Mouse (Mus musculus): ENCODE data around the gene Aqp6.

Gene Aqp6

GRCm38 (mm10) chr15:99643832-99644231 lies 42.6 kb downstream of the Aqp6 start:
- CTCF ChIA-PET = no interaction called here

DNA sequence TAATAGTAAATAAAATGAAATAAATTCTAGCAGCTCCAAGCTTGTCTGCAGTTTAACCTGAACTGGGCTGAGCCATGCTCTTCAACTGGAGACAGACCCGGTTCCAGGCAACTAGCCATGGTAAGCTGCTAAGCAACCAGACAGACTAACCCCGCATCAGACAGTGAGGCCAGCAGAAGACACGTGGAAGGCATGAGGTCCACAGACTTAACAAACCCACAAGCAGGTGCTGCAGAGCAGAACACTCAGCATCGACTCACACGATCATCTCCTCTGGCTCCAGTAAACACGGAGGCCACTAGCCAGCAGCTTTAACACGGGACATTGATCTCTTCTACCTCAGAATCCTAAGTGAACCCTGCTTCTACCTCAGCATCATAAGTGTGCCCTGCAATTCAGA lies 43.6 kb downstream of the Aqp6 start:
- CTCF ChIA-PET = no interaction called here

DNA sequence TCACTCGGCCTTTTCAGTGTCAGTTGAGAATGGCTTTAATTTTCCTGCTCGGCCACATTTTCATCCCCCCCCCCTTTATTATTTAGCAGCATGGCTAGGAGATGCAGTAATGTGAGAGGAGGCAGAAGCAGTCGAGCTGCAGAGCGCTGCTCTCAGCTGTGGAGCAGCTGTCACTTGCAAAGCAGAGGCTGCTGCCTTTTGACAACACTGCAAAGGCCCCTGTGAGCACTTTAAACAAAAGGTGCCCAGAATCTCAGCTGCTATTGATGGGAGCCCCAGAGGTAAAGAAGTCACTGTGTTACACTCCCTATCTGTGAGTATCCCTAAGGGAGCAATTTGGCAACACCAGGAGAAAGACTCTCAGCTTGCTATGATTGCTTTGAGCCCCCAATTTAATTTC lies 47.1 kb downstream of the Aqp6 start:
- CTCF ChIA-PET = interaction anchor here (1.0 kb wide), 1 partner anchor 30 kb away, joined by 3 read pairs; no protein-coding TSS in a partner anchor

DNA sequence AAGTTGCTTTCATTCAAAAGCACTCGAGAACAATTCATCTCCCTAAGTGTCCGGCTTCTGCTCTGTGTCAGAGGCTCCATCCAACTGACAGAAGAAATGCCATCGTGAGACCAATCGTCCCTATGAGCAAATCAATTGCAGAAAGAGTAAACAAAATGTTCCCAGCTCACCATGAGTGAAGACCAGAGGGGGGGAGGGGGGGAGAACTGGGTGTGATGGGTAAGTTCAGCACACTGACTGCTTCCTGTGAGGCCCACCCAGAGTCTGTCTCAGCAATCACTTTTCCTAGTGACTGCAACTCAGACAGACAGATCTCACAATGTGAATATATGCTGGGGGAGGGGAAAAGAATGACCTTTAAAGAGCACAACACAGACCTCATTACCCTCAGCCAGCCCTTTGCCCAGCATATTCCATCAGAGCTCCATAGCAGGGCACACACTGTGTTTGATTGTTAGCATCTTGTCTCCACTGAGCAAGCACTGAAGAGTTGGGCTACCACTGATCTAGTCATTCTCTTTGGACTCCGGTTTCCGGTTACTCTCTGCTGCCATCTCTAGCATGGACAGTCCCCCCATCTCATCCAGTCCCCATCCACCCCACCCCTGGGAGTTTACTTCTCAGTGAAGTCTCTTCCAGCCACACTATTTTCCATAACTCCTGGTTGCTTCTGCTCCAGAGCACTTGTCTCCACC lies 48.0 kb downstream of the Aqp6 start:
- CTCF ChIA-PET = interaction anchor here (0.6 kb wide), 1 partner anchor 1494 kb away, joined by 3 read pairs; no protein-coding TSS in a partner anchor

- CTCF ChIA-PET = no interaction called here
Observed at GRCm38 (mm10) chr15:99650304-99650703, 49.1 kb downstream of the Aqp6 start.

DNA sequence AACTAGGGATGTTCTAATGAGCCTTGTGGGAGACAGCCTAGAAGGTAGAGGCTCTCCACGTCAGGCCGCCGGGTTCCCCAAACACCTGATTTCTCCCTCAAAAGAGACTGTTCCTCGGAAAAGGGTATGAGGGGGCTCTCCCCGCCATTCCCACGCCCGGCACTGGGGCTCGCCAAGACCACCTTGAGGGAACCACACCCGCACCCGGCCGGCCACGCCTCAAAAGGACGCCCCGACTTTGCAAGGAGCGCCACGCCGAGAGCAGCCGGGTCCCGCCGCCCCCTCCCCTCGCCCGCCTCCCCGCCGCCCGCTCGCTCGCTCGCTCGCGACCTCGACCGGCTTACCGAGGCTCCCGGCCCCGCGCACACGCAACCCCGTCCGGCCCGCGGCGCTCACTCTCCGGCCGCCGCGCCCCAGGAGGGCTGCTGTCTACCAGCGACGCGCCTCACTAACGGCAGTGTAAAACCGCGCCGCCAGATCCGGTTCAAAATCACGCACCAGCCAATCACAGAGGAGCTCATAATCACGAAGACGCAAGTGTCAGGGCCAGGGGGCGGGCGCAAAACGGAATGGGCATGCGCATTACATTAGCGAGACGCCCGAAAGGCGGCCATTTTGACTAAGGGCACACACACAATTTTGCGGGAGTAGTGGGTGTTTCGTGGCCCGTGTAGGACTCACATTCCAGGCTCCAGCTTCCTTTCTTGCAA lies 50.1 kb downstream of the Aqp6 start, which contains the start of gene Racgap1:
Gene Racgap1, minus strand, starts transcription at position 494 of the 710 bp plus-strand sequence.
- CTCF ChIA-PET = no interaction called here

DNA sequence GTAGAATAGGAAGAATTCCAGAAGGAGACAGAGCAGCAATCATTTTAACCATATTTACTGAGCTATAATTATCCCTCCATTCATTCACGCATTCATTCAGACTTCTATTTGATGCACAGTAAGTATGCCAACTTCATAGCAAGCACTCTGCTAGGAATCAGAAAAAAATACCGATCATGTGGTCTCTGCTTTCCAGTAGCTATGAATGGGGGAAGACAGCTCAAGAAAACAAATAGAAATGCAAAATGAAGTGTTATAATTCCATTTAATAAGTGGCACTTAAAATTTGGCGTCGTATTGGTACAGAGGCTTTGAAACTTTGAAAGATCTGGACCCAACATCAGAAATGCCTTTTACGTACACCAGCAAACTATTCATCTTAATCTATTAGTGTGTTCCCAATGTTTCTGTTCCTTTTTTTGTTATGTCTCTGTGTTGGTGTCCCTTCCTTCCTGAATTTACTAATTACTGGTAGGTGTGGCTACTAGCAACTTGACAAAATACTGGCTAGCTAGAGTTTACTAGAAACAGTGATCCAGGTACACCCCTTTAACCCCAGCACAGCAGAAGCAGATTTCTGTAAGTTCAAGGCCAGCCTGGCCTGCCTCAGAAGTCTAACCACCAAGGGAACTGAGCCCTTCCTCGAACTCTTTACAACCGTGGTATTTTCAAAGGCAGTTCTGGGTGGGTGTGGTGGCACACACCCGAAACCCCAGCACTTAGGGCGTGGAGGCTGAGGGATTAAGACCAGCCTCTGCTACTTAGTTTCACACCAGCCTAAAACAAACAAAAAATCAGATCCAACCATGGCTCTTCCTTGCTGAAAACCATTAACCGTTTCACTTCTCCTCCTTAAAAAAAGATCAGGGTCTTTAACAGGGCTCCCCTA lies 51.0 kb downstream of the Aqp6 start:
- CTCF ChIA-PET = no interaction called here

DNA sequence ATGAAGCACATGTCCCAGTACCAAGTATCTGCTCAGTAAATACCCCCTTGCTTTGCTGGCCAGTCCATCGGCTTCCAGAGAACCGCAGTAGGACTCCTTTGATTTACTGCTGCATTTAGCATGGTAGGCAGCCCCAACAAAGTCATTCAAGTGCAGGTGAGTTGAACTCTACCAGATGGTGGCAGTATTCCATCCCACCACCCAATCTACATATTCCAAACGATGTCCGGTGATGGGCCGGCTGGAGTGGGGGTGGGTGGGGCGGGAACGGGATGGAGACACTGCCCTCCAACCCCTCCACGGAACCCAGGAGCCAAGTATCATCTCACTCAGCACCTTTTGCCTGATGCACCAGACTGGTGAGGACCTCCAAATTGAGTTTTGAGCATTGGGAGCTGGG lies 52.1 kb downstream of the Aqp6 start:
- CTCF ChIA-PET = no interaction called here

DNA sequence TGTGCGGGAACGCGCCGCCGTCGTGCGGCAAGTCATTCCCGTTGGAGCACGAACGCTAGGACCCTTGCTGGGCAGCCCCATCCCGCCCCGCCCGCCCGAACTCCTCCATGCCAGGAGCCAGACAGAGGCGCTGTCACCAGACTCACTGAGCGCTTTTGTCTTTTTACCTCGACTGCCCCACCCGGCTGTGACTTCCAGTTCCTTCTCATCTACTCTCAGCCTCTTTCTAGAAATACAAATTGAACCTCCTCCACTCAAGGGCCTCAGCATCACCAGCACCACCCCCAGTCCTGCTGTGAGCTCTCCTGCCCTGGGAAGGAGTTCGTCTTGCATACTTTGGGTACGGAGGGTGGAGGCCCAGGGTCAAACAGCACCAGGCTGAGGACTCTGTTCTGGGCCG lies 52.7 kb downstream of the Aqp6 start:
- CTCF ChIA-PET = interaction anchor here (0.6 kb wide), 1 partner anchor 23 kb away, joined by 3 read pairs; no protein-coding TSS in a partner anchor

All from spleen, embryonic (tissue).